Mouse (Mus musculus) lung, adult 2 months (tissue): ENCODE measurements at regions not wholly inside any gene's neighbourhood (a gene's known extent, or its start where the extent isn't known, plus 50 kb on each side); places are given as distances from the start of the nearest gene placed in this dataset.

ENCODE experiments used
- CTCF ChIP-seq: fragments of 200-500 bp; IDR thresholded peaks from 2 replicates; pipeline ENCODE4 v1.5.1; 2011; ENCODE audit warnings: mild to moderate bottlenecking, low read length, control low read depth; ENCODE audit not compliant: insufficient read depth
- POLR2A ChIP-seq: fragments of 200-500 bp; IDR thresholded peaks from 2 replicates; pipeline ENCODE4 v1.6.1; 2011; ENCODE audit warnings: low read depth, mild to moderate bottlenecking, control low read depth, low read length, borderline replicate concordance; ENCODE audit errors: extremely low read depth

GRCm38 (mm10) chr5:51799371-51800035 is 232.0 kb upstream of the Ppargc1a start:
- TF ChIP-seq CTCF (no peak), POLR2A (no peak)
